Mouse (Mus musculus) MEL (cell line): ENCODE results near the gene Emilin2.

ENCODE experiments used
- CTCF ChIP-seq, 3 experiments: IDR thresholded peaks in 2 of 3; conservative IDR thresholded peaks in 1 of 3; 2 replicates each; pipeline ENCODE4 v1.5.1; 2011 to 2012; ENCODE audit warnings: low read length in 3 of 3, low read depth in 2 of 3, mild to moderate bottlenecking in 2 of 3, improper control_type of control experiment in 1 of 3, inconsistent platforms in 1 of 3, mixed read lengths in 1 of 3, moderate library complexity in 1 of 3; ENCODE audit not compliant: control insufficient read depth in 1 of 3, insufficient read depth in 1 of 3, poor library complexity in 1 of 3, severe bottlenecking in 1 of 3
- MAX ChIP-seq: IDR thresholded peaks from 2 replicates; pipeline ENCODE4 v1.6.1; 2011; ENCODE audit warnings: low read length, improper control_type of control experiment
- MYB ChIP-seq: IDR thresholded peaks from 2 replicates; pipeline ENCODE4 v1.6.1; 2011; ENCODE audit warnings: mild to moderate bottlenecking, low read depth, low read length, improper control_type of control experiment
- POLR2A ChIP-seq, 2 experiments: IDR thresholded peaks; 2 replicates each; pipeline ENCODE4 v1.6.1; 2011 to 2012; ENCODE audit warnings: low read length in 2 of 2, mild to moderate bottlenecking in 2 of 2, control low read depth in 1 of 2, improper control_type of control experiment in 1 of 2, low read depth in 1 of 2, moderate library complexity in 1 of 2; ENCODE audit not compliant: control insufficient read depth in 1 of 2, insufficient read depth in 1 of 2, poor library complexity in 1 of 2
- USF1 ChIP-seq: IDR thresholded peaks from 2 replicates; pipeline ENCODE4 v1.6.1; 2014; ENCODE audit warnings: low read depth, mild to moderate bottlenecking, inconsistent platforms, low read length, improper control_type of control experiment, moderate library complexity

DNA sequence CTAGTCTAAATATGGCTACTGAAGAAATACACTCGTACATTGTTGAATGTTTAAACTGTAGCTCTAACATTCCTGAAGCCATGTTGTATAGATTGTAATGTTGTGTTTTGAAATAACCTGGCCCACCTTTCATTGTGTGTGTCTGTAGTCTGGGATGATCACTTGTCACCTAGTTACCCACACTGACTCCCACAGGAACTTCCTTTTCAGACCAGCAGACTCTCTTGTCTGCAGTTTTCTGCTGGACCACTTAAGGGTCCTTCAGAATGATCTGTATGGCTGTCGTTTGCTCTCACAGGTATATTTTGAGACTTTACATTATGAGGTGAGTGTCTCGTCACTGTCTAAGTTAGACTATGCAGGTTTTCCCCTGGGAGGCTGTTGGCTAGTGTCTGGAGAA is 101.8 kb downstream of the Emilin2 start:
- no peak for TF ChIP-seq CTCF (IDR thresholded peaks at IDR 0.05 in 2 of 3, conservative IDR thresholded peaks at IDR 0.05 in 1 of 3; ENCODE audit: control insufficient read depth in 1 of 3, insufficient read depth in 1 of 3, low read depth in 2 of 3, low read length in 3 of 3, poor library complexity in 1 of 3, severe bottlenecking in 1 of 3)
- no peak for TF ChIP-seq MYB
- no peak for TF ChIP-seq MAX
- no peak for TF ChIP-seq USF1
- no peak for TF ChIP-seq POLR2A (IDR thresholded peaks at IDR 0.05; ENCODE audit: control insufficient read depth in 1 of 2, insufficient read depth in 1 of 2, low read depth in 1 of 2, low read length in 2 of 2, poor library complexity in 1 of 2)
